Mouse (Mus musculus) heart, adult 2 months (tissue): Measurements from ENCODE around the gene Cdc37.

Source experiments
- EP300 ChIP-seq: fragments of 200-500 bp; IDR thresholded peaks from 2 replicates; pipeline ENCODE4 v1.6.1; 2011; ENCODE audit warnings: low read depth, low read length, control low read depth; ENCODE audit not compliant: insufficient read depth
- POLR2A ChIP-seq: fragments of 200-500 bp; IDR thresholded peaks from 2 replicates; pipeline ENCODE4 v1.6.1; 2011; ENCODE audit warnings: mild to moderate bottlenecking, low read depth, low read length, control low read depth; ENCODE audit not compliant: insufficient read depth

DNA sequence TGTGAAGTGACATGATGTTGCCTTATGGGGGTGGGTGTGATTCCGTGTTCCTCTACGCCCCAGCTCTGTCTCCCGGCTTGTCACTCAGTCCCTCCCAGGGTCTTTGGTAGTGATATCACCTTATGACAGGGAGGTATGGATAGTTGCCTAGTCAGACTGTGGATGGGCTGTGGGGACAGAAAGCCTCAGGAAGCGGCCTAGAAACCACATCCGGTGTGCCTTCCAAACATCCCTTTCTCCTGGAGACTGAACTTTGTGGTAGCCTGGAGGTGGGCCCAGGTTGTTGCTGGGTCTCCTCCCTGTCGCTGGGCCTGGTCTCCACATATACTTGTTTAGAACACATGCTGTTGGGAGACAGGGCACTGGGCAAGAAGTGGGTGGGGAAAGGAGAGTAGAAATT is 33.6 kb upstream of the Cdc37 start:
- TF ChIP-seq POLR2A: no peak
- no peak for TF ChIP-seq EP300
